Mouse (Mus musculus) forebrain, embryonic 11.5 days (tissue): ENCODE data around the gene Selenon. TPM values are rescaled to one million over a fixed set of nuclear protein-coding genes. Genes with fewer than 3 reads are reported as not detected.
A peak's percentile ranks its signal among the peaks of the same experiment; 100 is the strongest.
"Not testable (repeated sequence)": the region's sequence is repeated elsewhere in the genome, so short reads cannot be mapped to it uniquely, and the experiment has no call there.

ENCODE experiments used
- ATAC-seq: fragments of 200-750 bp; cut with Nextera tagmentation; replicated peaks from 2 replicates; pipeline ENCODE4 v1.8.0; 2017; ENCODE audit warnings: moderate TSS enrichment; ENCODE audit not compliant: low FRiP score
- DNase-seq: peaks from one replicate; pipeline ENCODE4 v3.0.0-alpha.2; 2017; ENCODE audit warnings: low spot score
- H3K27ac ChIP-seq: fragments of 300-500 bp; sonication (generic); 2 replicates; pipeline ENCODE4 v1.5.1; 2014; ENCODE audit warnings: low read depth, low read length
- H3K27me3 ChIP-seq: fragments of 300-500 bp; sonication (generic); 2 replicates; pipeline ENCODE4 v1.6.1; 2014; ENCODE audit warnings: mild to moderate bottlenecking, low read length, mixed read lengths; ENCODE audit not compliant: control insufficient read depth, insufficient read depth
- H3K36me3 ChIP-seq: fragments of 300-500 bp; sonication (generic); 2 replicates; pipeline ENCODE4 v1.6.1; 2014; ENCODE audit warnings: mild to moderate bottlenecking, low read length, moderate library complexity, mixed read lengths; ENCODE audit not compliant: control insufficient read depth, insufficient read depth
- H3K4me1 ChIP-seq: fragments of 300-500 bp; sonication (generic); replicated peaks from 2 replicates; pipeline ENCODE4 v1.6.1; 2014; ENCODE audit warnings: low read length, mixed read lengths; ENCODE audit not compliant: control insufficient read depth, insufficient read depth
- H3K4me2 ChIP-seq: fragments of 300-500 bp; sonication (generic); 2 replicates; pipeline ENCODE4 v1.6.1; 2014; ENCODE audit warnings: low read depth, mild to moderate bottlenecking, low read length, moderate library complexity, mixed read lengths; ENCODE audit not compliant: severe bottlenecking
- H3K4me3 ChIP-seq: fragments of 300-500 bp; sonication (generic); 2 replicates; pipeline ENCODE4 v1.5.1; 2014; ENCODE audit warnings: low read depth, low read length
- H3K9ac ChIP-seq: fragments of 300-500 bp; sonication (generic); 2 replicates; pipeline ENCODE4 v1.6.1; 2014; ENCODE audit warnings: low read length
- H3K9me3 ChIP-seq: fragments of 300-500 bp; sonication (generic); 2 replicates; pipeline ENCODE4 v1.6.1; 2016; ENCODE audit warnings: low read length, mixed read lengths; ENCODE audit not compliant: control insufficient read depth
- WGBS: fragments of 180-500 bp; shearing (Covaris S2); extraction: QIAGEN DNeasy Blood & Tissue Kit; methylation state at CpG from one replicate; pipeline ENCODE4 v1.1.7; 2014; 5-methylcytosine and 5-hydroxymethylcytosine counted together
- polyA plus RNA-seq: library from polyadenylated mRNA; unstranded; fragments of >200 nt; fragmentation: Nextera tagmentation; extraction: Ambion mirVana; gene quantifications from 2 replicates; pipeline ENCODE4 v1.2.1, GENCODE M21; 2014

Gene Selenon
- polyA plus RNA-seq, 1 experiment from 2014 or later: 38.5 TPM

DNA sequence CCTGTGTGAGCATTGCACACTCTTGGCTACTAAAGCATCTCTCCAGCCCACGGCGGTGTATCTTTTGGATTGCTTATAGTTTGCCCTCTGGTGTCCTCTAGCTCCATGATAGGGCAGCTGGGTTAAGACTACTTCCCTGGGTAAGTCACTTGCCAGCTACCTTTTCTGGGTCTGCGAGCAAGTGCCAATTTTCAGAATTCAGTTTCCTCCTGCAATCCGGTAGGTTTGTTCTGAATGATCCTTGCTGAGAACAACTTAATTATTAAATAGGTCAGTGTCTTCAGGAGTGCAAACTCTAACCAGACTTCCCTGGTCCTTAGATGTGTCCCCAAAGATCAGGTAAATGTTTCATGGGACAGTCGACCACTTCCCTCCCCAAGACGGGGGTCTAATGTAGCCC lies 50.9 kb downstream of the Selenon start:
- H3K9me3 ChIP-seq: no peaks in the 10 kb centered on the region
- H3K4me2 ChIP-seq: no peak overlapping the region
- H3K27ac ChIP-seq: no peak overlapping the region
- no peak overlapping the region for H3K4me3 ChIP-seq
- ATAC-seq (no peak), DNase-seq (no peak)
- H3K4me1 ChIP-seq: peaks cover 6% of the 10 kb centered on the region; the same call in 1 of the 2 replicates
- H3K36me3 ChIP-seq: no peaks in the 10 kb centered on the region
- WGBS: 97% methylated on average over 6 of the region's 6 CpGs
- no peaks in the 10 kb centered on the region for H3K27me3 ChIP-seq
- H3K9ac ChIP-seq: no peak overlapping the region

DNA sequence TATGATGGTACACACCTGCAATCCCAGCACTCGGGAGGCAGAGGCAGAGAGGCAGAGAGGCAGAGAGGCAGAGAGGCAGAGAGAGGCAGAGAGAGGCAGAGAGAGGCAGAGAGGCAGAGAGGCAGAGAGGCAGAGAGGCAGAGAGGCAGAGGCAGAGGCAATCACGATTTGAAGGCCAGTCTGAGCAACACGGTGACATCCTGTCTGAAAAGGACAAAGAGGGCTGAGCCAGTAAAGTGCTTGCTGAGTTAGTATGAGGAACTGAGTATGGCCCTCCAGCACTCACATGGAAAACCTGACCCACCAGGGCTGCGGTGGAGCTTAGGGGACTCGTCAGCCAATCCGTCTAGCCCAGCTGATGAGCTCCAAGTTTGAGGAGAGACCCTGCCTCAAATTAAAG lies 53.0 kb downstream of the Selenon start:
- not testable (repeated sequence) for H3K4me1 ChIP-seq, ATAC-seq, H3K9ac ChIP-seq, H3K4me2 ChIP-seq, H3K9me3 ChIP-seq, H3K27me3 ChIP-seq, DNase-seq, H3K36me3 ChIP-seq, H3K27ac ChIP-seq, H3K4me3 ChIP-seq
- WGBS: 85% methylated on average over 6 of the region's 6 CpGs

DNA sequence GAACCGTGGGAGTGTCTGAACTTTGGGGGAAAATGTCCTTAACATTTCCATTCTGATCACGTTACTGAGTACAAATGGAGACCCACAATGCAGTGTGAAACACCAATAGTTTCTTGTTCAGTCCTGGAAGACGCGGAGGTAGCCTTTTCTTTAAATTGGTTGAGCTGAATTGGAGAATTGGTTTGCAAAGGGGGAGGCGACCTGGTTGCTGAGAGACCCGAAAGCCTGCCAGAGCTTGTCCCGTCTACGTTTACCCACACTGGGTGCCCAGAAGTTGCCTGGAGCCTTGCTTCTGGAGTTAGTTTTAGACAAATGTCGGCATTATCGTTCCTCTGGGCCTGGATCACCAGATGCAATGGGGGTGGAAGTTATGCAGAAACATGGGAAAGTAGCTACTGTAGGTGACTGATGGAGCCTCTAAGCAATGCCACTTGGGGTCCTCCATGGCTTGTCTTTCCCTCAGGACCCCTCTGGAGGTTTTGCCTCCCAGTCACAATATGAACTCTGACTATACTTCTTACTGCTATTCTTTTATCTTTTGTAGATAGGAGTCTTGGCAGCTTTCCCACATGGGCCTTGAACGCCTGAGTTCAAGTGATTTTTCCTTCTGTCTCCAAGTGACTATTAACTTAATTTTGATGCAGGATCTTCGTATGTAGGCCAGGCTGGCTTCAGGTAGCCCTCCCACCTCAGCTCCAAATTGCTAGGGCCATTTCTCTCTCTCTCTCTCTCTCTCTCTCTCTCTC lies 53.8 kb downstream of the Selenon start:
- Histone ChIP-seq H3K4me2 (no peak overlapping the region), H3K9me3 (no peaks in the 10 kb centered on the region), H3K36me3 (no peaks in the 10 kb centered on the region), H3K27me3 (no peaks in the 10 kb centered on the region), H3K27ac (no peak overlapping the region), H3K4me1 (peaks cover 6% of the 10 kb centered on the region; the same call in 1 of the 2 replicates), H3K4me3 (no peak overlapping the region), H3K9ac (no peak overlapping the region)
- ATAC-seq (no peak), DNase-seq (no peak)
- WGBS: 81% methylated on average over 12 of the region's 12 CpGs

DNA sequence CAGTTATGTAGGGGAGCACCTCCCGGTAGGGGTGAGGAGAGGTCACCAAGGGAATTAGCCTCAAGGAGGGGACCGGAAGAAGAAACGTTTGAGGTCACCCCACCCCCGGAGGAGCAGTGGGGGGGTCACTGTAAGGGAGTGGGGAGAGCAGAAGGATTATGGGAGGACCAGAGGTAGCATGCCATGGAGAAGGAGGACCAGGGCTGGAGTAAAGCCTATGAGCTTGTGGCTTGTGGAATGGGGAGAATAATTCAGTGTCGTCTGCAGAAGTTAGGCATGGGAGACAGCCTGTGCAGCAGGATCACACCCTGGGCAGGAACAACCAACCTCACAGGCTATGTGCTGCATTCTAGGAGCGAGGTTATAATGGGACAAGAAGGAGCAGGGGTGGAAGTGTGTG lies 54.7 kb downstream of the Selenon start:
- WGBS: 21% methylated on average over 6 of the region's 6 CpGs
- Histone ChIP-seq H3K9ac (peak overlapping the region; percentile 72), H3K27me3 (no peaks in the 10 kb centered on the region), H3K36me3 (no peaks in the 10 kb centered on the region), H3K4me1 (peaks cover 6% of the 10 kb centered on the region; the same call in 1 of the 2 replicates), H3K9me3 (no peaks in the 10 kb centered on the region), H3K4me2 (peak overlapping the region; percentile 97), H3K27ac (no peak overlapping the region), H3K4me3 (peak overlapping the region; percentile 52)
- DNase-seq (no peak), ATAC-seq (peak; percentile 30; the same call in 1 of the 2 replicates)

DNA sequence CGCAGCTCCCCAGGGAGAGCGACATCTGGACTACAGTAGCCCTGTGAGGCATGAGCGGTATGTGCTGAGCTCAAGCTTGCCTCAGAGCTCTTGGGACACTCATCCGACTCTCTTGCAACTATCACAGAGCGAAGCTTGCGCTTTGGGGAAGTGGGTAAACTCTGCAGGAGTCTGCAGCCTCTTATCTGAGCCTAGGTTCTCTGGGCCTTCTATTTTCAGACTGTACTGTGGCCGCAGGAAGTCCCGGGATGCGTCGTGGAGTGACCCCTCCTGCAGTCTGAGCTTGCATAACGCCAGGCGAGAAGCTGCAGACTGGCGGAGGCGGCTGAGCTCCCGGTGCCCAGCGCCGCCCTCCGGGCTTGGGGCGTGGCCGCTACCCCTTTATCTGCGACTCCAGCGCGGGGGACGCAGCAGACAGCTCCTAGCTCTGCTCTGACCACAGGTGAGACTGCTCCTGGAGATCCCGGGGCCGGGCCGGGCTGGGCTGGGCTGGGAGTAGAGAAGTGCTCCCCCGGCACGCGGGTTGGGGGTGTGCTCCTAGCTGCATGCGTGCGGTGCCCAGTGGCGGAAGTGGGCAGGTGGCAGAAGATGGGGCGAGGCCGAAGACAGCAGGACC lies 55.3 kb downstream of the Selenon start, which contains the start of gene Paqr7:
TSS of gene Paqr7 (plus strand) at position 103 of the 616 bp plus-strand sequence.
- DNase-seq: peak; percentile 79
- H3K36me3 ChIP-seq: no peaks in the 10 kb centered on the region
- 2% methylated on average over 35 of the region's 35 CpGs for WGBS
- peak within 1 kb of the TSS; percentile 72 for H3K9ac ChIP-seq
- H3K4me1 ChIP-seq: peaks cover 6% of the 10 kb centered on the region; the same call in 1 of the 2 replicates
- H3K4me2 ChIP-seq: peak within 1 kb of the TSS; percentile 97
- H3K4me3 ChIP-seq: peak within 1 kb of the TSS; percentile 52
- no peaks in the 10 kb centered on the region for H3K9me3 ChIP-seq
- no peaks in the 10 kb centered on the region for H3K27me3 ChIP-seq
- peak; percentile 58 for ATAC-seq
- no peak within 1 kb of the TSS for H3K27ac ChIP-seq

DNA sequence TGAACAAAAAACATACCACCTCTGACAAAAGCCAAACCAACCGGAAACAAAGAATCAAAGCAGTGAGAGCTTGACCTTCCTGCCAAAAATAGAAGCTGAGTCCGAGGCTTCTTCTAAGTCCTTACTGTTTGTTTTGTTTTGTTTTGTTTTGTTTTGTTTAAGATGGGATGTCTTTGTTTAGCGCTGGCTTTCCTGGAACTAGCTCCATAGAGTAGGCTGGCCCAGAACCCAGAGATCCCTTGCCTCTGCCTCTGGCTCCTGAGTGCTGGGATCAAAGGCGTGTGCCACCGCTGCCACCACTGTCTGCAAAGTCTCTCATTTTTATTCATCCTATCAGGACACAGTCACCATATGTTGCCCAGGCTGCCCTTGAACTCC lies 56.4 kb downstream of the Selenon start:
- no peak for ATAC-seq
- no peak overlapping the region for H3K27ac ChIP-seq
- whole genome bisulfite sequencing: 66% methylated on average over 5 of the region's 5 CpGs

DNA sequence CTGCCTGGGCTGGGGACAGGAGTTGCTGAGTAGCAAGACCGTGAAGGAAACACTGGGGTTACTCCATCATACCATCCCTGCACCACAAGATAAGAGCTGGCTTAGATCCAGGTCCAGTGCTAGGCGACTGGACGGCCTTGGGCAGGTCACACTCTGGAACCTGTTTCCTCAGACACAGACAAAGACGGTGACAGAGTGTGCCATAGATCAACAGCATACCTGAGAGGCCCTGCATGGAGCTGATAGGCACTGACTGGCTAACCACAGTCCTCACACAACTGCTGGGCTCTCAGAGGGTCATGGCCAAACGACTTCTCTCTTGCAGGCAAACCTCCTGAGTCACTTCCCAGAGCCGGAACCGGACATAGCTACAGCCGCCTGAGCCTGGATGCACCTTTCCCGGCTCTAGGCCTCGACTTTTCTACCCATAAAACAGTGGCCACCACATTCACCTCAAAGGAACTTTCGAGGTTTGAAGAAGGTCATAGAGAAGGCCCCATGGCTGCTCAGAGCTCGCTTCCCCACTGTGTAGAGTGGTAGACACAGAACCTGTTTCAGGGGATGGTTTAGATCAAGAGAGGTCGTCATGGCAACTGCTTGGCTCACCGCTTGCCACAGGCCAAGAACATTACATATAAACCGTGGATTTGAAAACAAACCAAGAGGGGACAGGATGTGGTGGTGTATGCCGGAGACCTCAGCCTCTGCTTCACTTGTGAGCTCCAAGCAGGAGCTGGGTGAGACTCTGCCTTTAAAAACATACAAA lies 57.0 kb downstream of the Selenon start:
- no peak for DNase-seq
- no peak overlapping the region for H3K4me2 ChIP-seq
- no peak for ATAC-seq
- no peak overlapping the region for H3K27ac ChIP-seq
- H3K9me3 ChIP-seq: no peaks in the 10 kb centered on the region
- whole genome bisulfite sequencing: 76% methylated on average over 16 of the region's 16 CpGs
- no peaks in the 10 kb centered on the region for H3K36me3 ChIP-seq
- H3K4me1 ChIP-seq: peaks cover 6% of the 10 kb centered on the region; the same call in 1 of the 2 replicates
- H3K9ac ChIP-seq: no peak overlapping the region
- no peak overlapping the region for H3K4me3 ChIP-seq
- no peaks in the 10 kb centered on the region for H3K27me3 ChIP-seq

More for the DNA sequence above, 56.4 kb downstream of the Selenon start:
- no peak for DNase-seq
- Histone ChIP-seq H3K4me3 (no peak overlapping the region), H3K27me3 (no peaks in the 10 kb centered on the region), H3K36me3 (no peaks in the 10 kb centered on the region), H3K9ac (no peak overlapping the region), H3K4me1 (peaks cover 6% of the 10 kb centered on the region; the same call in 1 of the 2 replicates), H3K4me2 (no peak overlapping the region), H3K9me3 (no peaks in the 10 kb centered on the region)

DNA sequence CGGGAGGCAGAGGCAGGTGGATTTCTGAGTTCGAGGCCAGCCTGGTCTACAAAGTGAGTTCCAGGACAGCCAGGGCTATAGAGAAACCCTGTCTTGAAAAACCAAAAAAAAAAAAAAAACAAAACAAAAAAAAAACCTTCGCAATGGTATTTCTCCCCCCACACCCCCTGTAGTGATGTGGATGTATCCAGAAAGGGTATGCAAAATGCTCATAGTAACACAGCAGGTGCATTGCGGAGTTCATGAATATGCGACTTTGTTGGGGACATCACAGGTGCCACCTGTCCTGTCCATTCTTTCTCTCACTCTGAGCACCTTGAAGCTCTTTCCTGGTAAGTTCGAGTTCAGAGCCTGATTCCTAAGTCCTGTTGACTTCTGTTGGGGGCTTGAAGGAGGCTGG lies 57.8 kb downstream of the Selenon start:
- not testable (repeated sequence) for H3K4me1 ChIP-seq, H3K9ac ChIP-seq, H3K9me3 ChIP-seq, H3K4me2 ChIP-seq, ATAC-seq, H3K36me3 ChIP-seq, DNase-seq, H3K27ac ChIP-seq, H3K4me3 ChIP-seq, H3K27me3 ChIP-seq
- 89% methylated on average over 6 of the region's 6 CpGs for WGBS
